Mouse (Mus musculus): ENCODE results near the gene Rtf2.

The Rtf2 gene

GRCm38 (mm10) chr2:172439843-172440639, at the start of gene Rtf2:
Rtf2 (plus strand) TSS chr2:172440556.
- peak; percentile 99 for DNase-seq

- no peak for DNase-seq
Observed at GRCm38 (mm10) chr2:172392041-172392521, 48.3 kb upstream of the Rtf2 start.

GRCm38 (mm10) chr2:172393391-172394051, 46.8 kb upstream of the Rtf2 start, which contains the start of gene Cass4:
Cass4 (plus strand) TSS chr2:172393794.
- DNase-seq, result no peak

- DNase-seq, result no peak
Observed at GRCm38 (mm10) chr2:172394052-172394392, 46.3 kb upstream of the Rtf2 start.

GRCm38 (mm10) chr2:172394671-172395070, 45.7 kb upstream of the Rtf2 start:
- DNase-seq, result no peak

- DNase-seq, result no peak
Observed at GRCm38 (mm10) chr2:172395961-172396360, 44.4 kb upstream of the Rtf2 start.

- DNase-seq, result no peak
Observed at GRCm38 (mm10) chr2:172399901-172400300, 40.5 kb upstream of the Rtf2 start.

GRCm38 (mm10) chr2:172401116-172401825, 39.1 kb upstream of the Rtf2 start:
- no peak for DNase-seq

GRCm38 (mm10) chr2:172404239-172404638, 36.1 kb upstream of the Rtf2 start:
- no peak for DNase-seq

GRCm38 (mm10) chr2:172405011-172405410, 35.3 kb upstream of the Rtf2 start:
- no peak for DNase-seq

GRCm38 (mm10) chr2:172406173-172406572, 34.2 kb upstream of the Rtf2 start:
- no peak for DNase-seq

GRCm38 (mm10) chr2:172407499-172407898, 32.9 kb upstream of the Rtf2 start:
- no peak for DNase-seq

GRCm38 (mm10) chr2:172410686-172411085, 29.7 kb upstream of the Rtf2 start:
- DNase-seq, result no peak

- DNase-seq, result no peak
Observed at GRCm38 (mm10) chr2:172411091-172411490, 29.3 kb upstream of the Rtf2 start.

- no peak for DNase-seq
Observed at GRCm38 (mm10) chr2:172412454-172412853, 27.9 kb upstream of the Rtf2 start.

- DNase-seq, result no peak
Observed at GRCm38 (mm10) chr2:172413273-172413672, 27.1 kb upstream of the Rtf2 start.

- DNase-seq, result no peak
Observed at GRCm38 (mm10) chr2:172413894-172414293, 26.5 kb upstream of the Rtf2 start.

- DNase-seq, result no peak
Observed at GRCm38 (mm10) chr2:172416218-172416617, 24.1 kb upstream of the Rtf2 start.

GRCm38 (mm10) chr2:172416876-172417275, 23.5 kb upstream of the Rtf2 start:
- no peak for DNase-seq

- no peak for DNase-seq
Observed at GRCm38 (mm10) chr2:172418208-172418607, 22.1 kb upstream of the Rtf2 start.

GRCm38 (mm10) chr2:172430609-172431008, 9.7 kb upstream of the Rtf2 start:
- no peak for DNase-seq

GRCm38 (mm10) chr2:172433746-172434145, 6.6 kb upstream of the Rtf2 start:
- no peak for DNase-seq

GRCm38 (mm10) chr2:172437371-172437952, 2.9 kb upstream of the Rtf2 start:
- no peak for DNase-seq
